9 mouse cellular contexts compared by ENCODE assay signal in genomic region chr10:62336601-62337578, GRCm38 (mm10). TPM values are rescaled to one million over a fixed set of nuclear protein-coding genes. Genes with fewer than 3 reads are reported as not detected.
DNase-seq lines count a peak whose midpoint lies in the region; ATAC-seq and TF ChIP-seq lines count a peak whose summit lies in the region.
"Had no signal": no experiment of that assay in that cellular context is flagged by ENCODE, and none has a peak within 500 bp of the region (broad histone marks: within the 10 kb centered on the region; RNA-seq: fewer than 3 reads in every experiment).

No protein-coding gene starts in this region.

- H3ac ChIP-seq in C2C12 (ENCODE audit: control insufficient read depth, insufficient read length, low read depth): peak overlapping the region; percentile 20

- peaks cover 88% of the 10 kb centered on the region for H3K79me2 ChIP-seq in C2C12 (ENCODE audit: control insufficient read depth, insufficient read depth)

- H3K4me3 ChIP-seq in C2C12 (ENCODE audit: insufficient read depth, poor library complexity, severe bottlenecking): no peak overlapping the region
- H3K4me3 ChIP-seq in stomach, postnatal 0 days (ENCODE audit: low read depth, low read length): no peak overlapping the region

- no peaks in the 10 kb centered on the region for H3K9me3 ChIP-seq in stomach, postnatal 0 days (ENCODE audit: control insufficient read depth, low read length)

- no peak overlapping the region; the same call in 1 of the 2 replicates for H3K4me2 ChIP-seq in stomach, postnatal 0 days (replicated peaks; ENCODE audit: low read depth)

- TF ChIP-seq EP300 in stomach, postnatal 0 days (optimal IDR thresholded peaks at IDR 0.05): no peak

- peak; percentile 28 for DNase-seq in embryo, embryonic 10 days (ENCODE audit: low spot score)
- no peak for DNase-seq in embryo, embryonic 11 days
- DNase-seq in heart, adult 9 months (ENCODE audit: low spot score in 2 of 2): peak; percentile 55 to 56
- peak; percentile 58 for DNase-seq in liver
- peak; percentile 85 for DNase-seq in stomach, postnatal 0 days (ENCODE audit: low spot score)
- DNase-seq in testis, postnatal 10 days (ENCODE audit: low spot score): no peak
- no peak for DNase-seq in layer of hippocampus, adult 8-10 months (ENCODE audit: low spot score in 2 of 2)

- TF ChIP-seq CTCF in C2C12 (IDR thresholded peaks at IDR 0.05; ENCODE audit: control insufficient read depth, insufficient read depth, insufficient read length): no peak
- no peak for TF ChIP-seq CTCF in stomach, postnatal 0 days (IDR thresholded peaks at IDR 0.05; ENCODE audit: low read depth)

- H3K27me3 ChIP-seq in C2C12 (ENCODE audit: control insufficient read depth, insufficient read depth, insufficient read length): no peaks in the 10 kb centered on the region
- no peaks in the 10 kb centered on the region for H3K27me3 ChIP-seq in stomach, postnatal 0 days (ENCODE audit: control insufficient read depth, insufficient read depth, low read length)
- H3K27me3 ChIP-seq: Patski had no signal

- peaks cover 10% of the 10 kb centered on the region for H3K4me1 ChIP-seq in stomach, postnatal 0 days (replicated peaks; ENCODE audit: control insufficient read depth, insufficient read depth)

- no peak overlapping the region for H3K9ac ChIP-seq in stomach, postnatal 0 days (ENCODE audit: low read length)

- H3K79me3 ChIP-seq in C2C12 (ENCODE audit: low read depth): peaks cover 51% of the 10 kb centered on the region

- peak overlapping the region; percentile 82 for H3K27ac ChIP-seq in stomach, postnatal 0 days (replicated peaks)

- ATAC-seq in stomach, postnatal 0 days (ENCODE audit: low FRiP score, low TSS enrichment): peak; percentile 56
- ATAC-seq: Patski had no signal

- WGBS in stomach, postnatal 0 days: 40% methylated on average over 12 of the region's 12 CpGs

- no peaks in the 10 kb centered on the region for H3K36me3 ChIP-seq in C2C12 (ENCODE audit: control insufficient read depth, insufficient read depth)
- no peaks in the 10 kb centered on the region for H3K36me3 ChIP-seq in stomach, postnatal 0 days (ENCODE audit: control insufficient read depth, insufficient read depth, low read length)

TF ChIP-seq in C2C12, 6 proteins besides CTCF, POLR2A, EP300 and RAD21:
- TF ChIP-seq MYOD1 (IDR thresholded peaks at IDR 0.05; ENCODE audit: control insufficient read depth, insufficient read length, low read depth) (no peak), CEBPB (IDR thresholded peaks at IDR 0.05; ENCODE audit: low read depth) (no peak), MAX (IDR thresholded peaks at IDR 0.05) (no peak), MYOG (IDR thresholded peaks at IDR 0.05; ENCODE audit: control insufficient read depth, extremely low read depth, insufficient read length) (no peak), USF1 (IDR thresholded peaks at IDR 0.05; ENCODE audit: low read depth) (no peak), FOSL1 (IDR thresholded peaks at IDR 0.05; ENCODE audit: insufficient read depth, low read length, poor library complexity, severe bottlenecking) (no peak)

RNA-seq across cellular contexts. Expression of gene Hk1, which starts 42.8 kb away (rescaled TPM):
- polyA plus RNA-seq in C2C12 (2012; fragmentation: generic; extraction: Trizol): 65.7 TPM
- polyA plus RNA-seq in stomach, postnatal 0 days (2015; fragmentation: Nextera tagmentation; extraction: Ambion mirVana): 35.6 and 36.5 TPM in 2 replicates
- 100 to 1,000 TPM; 306 to 330 (median 314) TPM for total RNA-seq in layer of hippocampus, adult 8-10 months (2022)

Comparison
In these comparisons a context has a peak if more than half of its experiments do, and no peak if none do; other contexts are left out.
1. DNase-seq: peak in embryo, embryonic 10 days (single experiment), heart, adult 9 months (2 of 2), liver (single experiment) and stomach, postnatal 0 days (single experiment); none in embryo, embryonic 11 days (single experiment), testis, postnatal 10 days (single experiment) and layer of hippocampus, adult 8-10 months (0 of 2).